Mouse (Mus musculus) spleen, postnatal 14 days (tissue): ENCODE results near the gene D130043K22Rik.
A peak's percentile ranks its signal among the peaks of the same experiment; 100 is the strongest.

Experiments used
- DNase-seq, 2 experiments: peaks; one replicate each; pipeline ENCODE4 v3.0.0; 2021 to 2022; ENCODE audit warnings: low spot score in 2 of 2

The D130043K22Rik gene

GRCm38 (mm10) chr13:24844983-24845955, at the start of gene D130043K22Rik:
TSS of gene D130043K22Rik (plus strand) at chr13:24845135.
- no peak for DNase-seq

DNA sequence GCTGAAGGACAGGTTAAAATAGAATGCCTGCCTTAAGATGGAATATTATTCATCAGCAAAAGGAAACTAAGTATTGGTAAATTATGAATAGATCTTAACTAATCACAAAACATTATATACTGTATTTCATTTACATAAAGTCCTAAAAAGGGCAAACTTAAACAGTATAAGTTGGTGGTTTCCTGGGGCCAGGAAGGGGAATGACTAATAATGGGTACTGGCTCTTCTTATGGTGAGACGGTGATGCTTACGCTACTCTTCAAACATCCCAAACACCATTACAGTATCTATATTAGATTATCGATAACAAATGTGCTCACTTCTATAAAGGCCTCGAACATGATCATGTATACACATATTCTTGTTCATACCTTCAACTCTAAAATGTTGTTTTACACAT, 46.2 kb upstream of the D130043K22Rik start:
- no peak for DNase-seq

DNA sequence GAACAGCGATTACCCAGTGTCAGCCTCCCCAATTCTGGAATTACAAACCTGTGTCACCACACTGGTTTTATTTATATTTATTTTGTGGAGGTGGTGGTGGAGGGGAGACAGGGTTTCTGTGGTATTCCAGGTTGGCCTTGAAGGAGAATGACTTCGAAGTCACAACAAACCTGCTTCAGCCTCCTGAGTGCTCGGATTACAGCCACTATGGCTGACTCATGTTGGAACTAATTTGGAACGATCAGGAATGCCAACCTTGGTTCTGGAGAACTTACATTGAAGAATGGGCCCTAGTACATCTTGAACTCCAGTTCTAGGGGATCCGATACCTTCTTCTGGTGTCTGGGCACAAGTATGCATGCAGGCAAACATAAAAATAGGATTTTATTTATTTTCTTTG, 45.6 kb upstream of the D130043K22Rik start:
- no peak for DNase-seq

- DNase-seq: peak; percentile 9 to 28
Measured at GRCm38 (mm10) chr13:24799925-24800673, 44.8 kb upstream of the D130043K22Rik start.

DNA sequence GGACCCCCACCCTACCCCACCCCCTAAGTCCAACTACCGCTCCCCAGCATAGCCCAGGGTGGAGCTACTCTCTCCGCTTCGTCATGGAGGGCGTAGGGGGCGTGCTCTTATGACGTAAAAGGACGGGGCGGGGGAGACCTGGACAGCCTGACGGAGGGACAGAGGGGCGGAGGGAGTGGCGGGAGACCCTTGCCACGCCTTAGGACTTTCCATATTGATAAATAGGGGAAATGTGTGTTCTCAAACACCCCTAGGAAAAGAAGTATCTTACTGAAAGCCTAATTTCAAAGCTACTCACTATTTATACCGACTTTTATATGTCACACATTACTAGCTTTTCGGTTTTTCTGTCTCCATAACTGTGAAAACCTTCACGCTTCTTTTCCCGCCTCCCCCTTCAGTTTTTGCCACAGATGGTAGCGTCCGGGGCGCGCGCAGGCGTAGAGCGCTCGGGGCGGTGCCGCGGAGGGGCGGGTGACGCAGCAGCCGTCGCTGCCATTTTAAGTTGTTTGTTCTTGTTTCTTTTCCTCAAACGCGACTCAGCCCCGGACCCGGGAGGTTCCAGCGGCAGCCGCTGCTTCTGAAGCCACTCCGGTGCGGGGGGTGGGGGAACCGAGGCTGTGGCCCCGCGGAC, 44.1 kb upstream of the D130043K22Rik start:
- DNase-seq: peak; percentile 93 to 98

DNA sequence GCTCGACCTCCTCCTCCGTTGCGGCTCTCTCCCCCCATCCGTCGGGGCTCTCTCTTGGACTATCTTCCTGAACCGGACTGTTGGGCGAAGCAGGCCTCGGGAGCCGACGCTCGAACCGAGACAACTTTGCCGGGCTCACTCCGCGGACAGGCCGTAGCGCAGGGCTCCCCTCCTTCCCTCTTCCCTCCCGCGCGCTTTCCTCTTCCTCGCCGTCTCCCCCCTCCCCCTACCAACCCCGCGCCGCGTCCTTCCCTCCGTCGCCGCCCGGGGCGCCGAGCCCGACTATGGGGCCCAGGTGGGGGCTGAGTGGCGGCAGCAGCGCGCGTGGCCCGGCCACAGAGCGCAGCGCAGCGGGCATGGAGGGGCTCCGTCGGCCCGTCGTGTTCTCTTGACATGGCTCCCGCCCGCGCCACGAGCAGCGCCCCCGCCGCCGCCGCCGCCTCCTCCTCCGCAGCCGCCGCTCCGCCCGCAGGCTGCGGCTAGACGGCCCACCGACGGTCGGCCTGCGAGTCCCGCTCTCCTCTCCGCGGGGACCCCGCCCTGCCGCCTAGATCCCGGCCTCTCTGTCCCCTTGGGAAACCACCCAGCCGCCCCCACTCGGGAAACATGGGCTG, 43.5 kb upstream of the D130043K22Rik start, which contains the start of gene BC005537:
Gene BC005537, plus strand, starts transcription at position 350 of the 614 bp plus-strand sequence.
- peak; percentile 27 to 57 for DNase-seq

GRCm38 (mm10) chr13:24802131-24802691, 42.7 kb upstream of the D130043K22Rik start:
- DNase-seq: peak; percentile 12 to 41

- DNase-seq: no peak
Measured at GRCm38 (mm10) chr13:24803196-24803595, 41.7 kb upstream of the D130043K22Rik start.

DNA sequence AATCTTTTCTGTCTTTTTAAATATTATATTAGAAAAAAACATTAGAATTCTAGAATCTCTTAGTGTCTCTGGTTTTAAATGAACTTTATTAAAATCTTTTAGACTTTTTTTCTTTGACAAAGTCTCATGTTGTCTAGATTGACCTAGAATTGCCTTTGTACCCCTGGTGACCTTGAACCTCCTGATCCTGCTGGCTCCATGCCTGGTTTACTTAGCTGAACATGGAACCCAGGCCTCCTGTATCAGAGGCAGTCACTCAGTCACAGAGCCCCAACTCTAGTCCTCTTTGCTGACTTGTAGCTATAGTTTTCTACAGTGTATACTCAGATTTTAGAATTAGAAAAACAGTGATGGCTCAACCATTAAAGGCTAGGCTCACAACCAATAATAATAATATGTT, 38.9 kb upstream of the D130043K22Rik start:
- no peak for DNase-seq

DNA sequence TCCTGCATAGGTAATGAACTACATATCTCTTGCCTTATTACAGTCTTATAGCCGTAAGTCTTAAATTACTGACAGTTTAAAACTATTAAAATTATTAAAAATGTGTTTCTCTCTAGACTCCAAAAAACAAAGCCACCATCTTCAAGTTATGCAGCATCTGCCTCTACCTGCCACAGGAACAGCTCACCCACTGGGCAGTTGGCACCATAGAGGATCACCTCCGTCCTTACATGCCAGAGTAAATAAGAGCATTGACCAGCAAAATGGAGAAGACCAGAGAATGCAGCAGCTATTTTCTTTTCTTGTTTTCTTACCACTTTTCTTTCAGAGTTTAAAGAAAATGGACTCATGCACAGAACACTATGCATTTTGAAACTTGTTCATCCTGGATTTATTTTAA, 32.4 kb upstream of the D130043K22Rik start:
- DNase-seq: no peak

DNA sequence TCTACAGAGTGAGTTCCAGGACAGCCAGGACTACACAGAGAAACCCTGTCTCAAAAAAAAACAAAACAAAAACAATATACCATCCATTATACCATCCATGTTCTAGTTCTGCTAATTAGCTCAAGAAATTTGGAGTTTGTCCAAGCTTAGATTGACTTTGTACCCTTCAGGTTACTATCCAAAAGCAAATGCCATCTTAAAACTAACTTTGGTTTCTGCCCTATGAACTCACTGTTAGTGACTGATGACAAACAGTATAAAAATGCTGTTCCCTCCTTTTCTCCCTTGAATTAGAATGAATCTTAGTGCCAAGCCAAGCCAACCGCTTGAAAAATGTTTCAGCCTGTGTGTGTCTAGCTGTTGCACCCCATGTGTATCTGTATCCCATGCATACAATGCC, 30.3 kb upstream of the D130043K22Rik start:
- DNase-seq: no peak

GRCm38 (mm10) chr13:24816125-24817092, 28.5 kb upstream of the D130043K22Rik start:
- DNase-seq: no peak

DNA sequence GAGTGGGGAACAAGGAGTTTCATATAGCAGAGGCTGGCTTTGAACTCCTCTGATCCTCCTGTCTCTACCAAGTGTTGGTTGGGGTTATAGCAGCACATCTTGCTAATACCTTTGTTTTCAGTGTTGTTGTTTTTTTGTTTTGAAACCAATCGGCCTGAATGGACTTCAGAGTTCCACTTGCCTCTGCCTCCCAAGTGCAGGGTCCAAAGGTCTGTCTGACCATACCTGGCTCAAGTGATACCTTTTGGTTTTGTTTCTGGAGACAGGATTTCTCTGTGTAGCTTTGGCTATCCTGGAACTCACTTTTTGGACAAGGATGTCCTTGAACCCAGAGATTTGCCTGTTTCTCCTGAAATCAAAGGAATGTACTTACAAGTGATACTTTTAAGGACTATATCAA, 25.0 kb upstream of the D130043K22Rik start:
- DNase-seq: no peak

- no peak for DNase-seq
Measured at GRCm38 (mm10) chr13:24822663-24823343, 22.1 kb upstream of the D130043K22Rik start.

- DNase-seq: no peak
Measured at GRCm38 (mm10) chr13:24824647-24825046, 20.3 kb upstream of the D130043K22Rik start.

DNA sequence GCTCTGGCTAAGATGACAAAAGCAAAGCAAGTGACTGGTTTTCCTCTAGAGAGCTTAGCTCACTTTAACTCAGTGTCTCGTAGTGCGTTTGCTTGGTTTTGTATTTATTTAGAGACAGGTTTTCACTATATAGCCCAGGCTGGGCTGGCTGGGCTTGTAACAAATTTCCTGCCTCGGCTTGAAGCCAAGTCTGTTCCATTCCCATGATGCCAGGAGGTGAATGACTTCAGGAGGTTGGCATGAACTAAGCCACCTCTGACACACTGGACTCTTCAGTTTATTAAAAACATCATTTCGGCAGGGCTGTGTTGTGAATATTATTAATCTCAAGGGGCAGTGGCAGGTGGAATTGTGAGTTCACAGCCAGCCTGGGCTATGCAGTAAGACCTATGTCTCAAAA, 19.3 kb upstream of the D130043K22Rik start:
- DNase-seq: no peak

- DNase-seq: no peak
Measured at GRCm38 (mm10) chr13:24826116-24826515, 18.8 kb upstream of the D130043K22Rik start.

GRCm38 (mm10) chr13:24830756-24831352, 14.1 kb upstream of the D130043K22Rik start:
- no peak for DNase-seq
